Mouse (Mus musculus): ENCODE results near the gene Gpr142. TPM values are rescaled to one million over a fixed set of nuclear protein-coding genes. Genes with fewer than 3 reads are reported as not detected.

The Gpr142 gene
- 0.27 TPM in 1 of 2 replicates, not detected in the other for total RNA-seq (2012; rRNA removed)

- Histone ChIP-seq H3K4me3 (ENCODE audit: insufficient read depth in 1 of 2, low read depth in 1 of 2, low read length in 2 of 2, poor library complexity in 1 of 2, severe bottlenecking in 1 of 2) (no peak within 1 kb of the TSS), H3K9me3 (ENCODE audit: control insufficient read depth, insufficient read depth, low read depth, low read length) (no peaks in the 10 kb centered on the region), H3K27ac (ENCODE audit: insufficient read depth, low read depth, low read length, poor library complexity, severe bottlenecking) (no peak within 1 kb of the TSS), H3K36me3 (ENCODE audit: control insufficient read depth, insufficient read depth, low read length, poor library complexity, severe bottlenecking) (no peaks in the 10 kb centered on the region), H3K4me1 (ENCODE audit: control insufficient read depth in 2 of 2, insufficient read depth in 2 of 2, low read length in 2 of 2, poor library complexity in 1 of 2) (peaks cover 3 to 22% of the 10 kb centered on the region in 2 experiments; a peak in 3 of 4 replicates), H3K9ac (ENCODE audit: insufficient read depth, low read depth, low read length, poor library complexity, severe bottlenecking) (no peak within 1 kb of the TSS)
- no peak for TF ChIP-seq MAFK (IDR thresholded peaks at IDR 0.05; ENCODE audit: insufficient read depth, low read depth, low read length)
- no peak for TF ChIP-seq CHD2 (IDR thresholded peaks at IDR 0.05; ENCODE audit: low read depth, low read length)
- TF ChIP-seq HCFC1 (IDR thresholded peaks at IDR 0.05; ENCODE audit: borderline replicate concordance, insufficient read depth, low read length) = no peak
- no peak for TF ChIP-seq ZC3H11A (IDR thresholded peaks at IDR 0.05; ENCODE audit: borderline replicate concordance, low read depth, low read length)
- TF ChIP-seq ZNF384 (IDR thresholded peaks at IDR 0.05; ENCODE audit: low read depth, low read length) = no peak
- in situ Hi-C loops (cut with MboI; ENCODE audit: low sequenced_read_pairs in 2 of 2, unreplicated experiment in 2 of 2) = no loop called here
- no peak for DNase-seq (ENCODE audit: low read depth, low spot score)
Observed at GRCm38 (mm10) chr11:114798624-114799023, at the start of gene Gpr142. Gene Gpr142, plus strand, starts transcription at chr11:114798924.

- no peaks in the 10 kb centered on the region for H3K36me3 ChIP-seq (ENCODE audit: control insufficient read depth, insufficient read depth, low read length, poor library complexity, severe bottlenecking)
- H3K4me3 ChIP-seq (ENCODE audit: insufficient read depth in 1 of 2, low read depth in 1 of 2, low read length in 2 of 2, poor library complexity in 1 of 2, severe bottlenecking in 1 of 2) = peak within 1 kb of the TSS; percentile 60 to 67
- H3K9ac ChIP-seq (ENCODE audit: insufficient read depth, low read depth, low read length, poor library complexity, severe bottlenecking) = no peak within 1 kb of the TSS
- H3K4me1 ChIP-seq (ENCODE audit: control insufficient read depth in 2 of 2, insufficient read depth in 2 of 2, low read length in 2 of 2, poor library complexity in 1 of 2) = peaks cover 0 to 6% of the 10 kb centered on the region in 2 experiments; a peak in 2 of 4 replicates
- in situ Hi-C loops (cut with MboI; ENCODE audit: low sequenced_read_pairs in 2 of 2, unreplicated experiment in 2 of 2) = no loop called here
- H3K27ac ChIP-seq (ENCODE audit: insufficient read depth, low read depth, low read length, poor library complexity, severe bottlenecking) = no peak within 1 kb of the TSS
- TF ChIP-seq HCFC1 (IDR thresholded peaks at IDR 0.05; ENCODE audit: borderline replicate concordance, insufficient read depth, low read length) = no peak
- no peak for TF ChIP-seq CHD2 (IDR thresholded peaks at IDR 0.05; ENCODE audit: low read depth, low read length)
- TF ChIP-seq ZC3H11A (IDR thresholded peaks at IDR 0.05; ENCODE audit: borderline replicate concordance, low read depth, low read length) = no peak
- no peak for TF ChIP-seq ZNF384 (IDR thresholded peaks at IDR 0.05; ENCODE audit: low read depth, low read length)
- TF ChIP-seq MAFK (IDR thresholded peaks at IDR 0.05; ENCODE audit: insufficient read depth, low read depth, low read length) = no peak
- H3K9me3 ChIP-seq (ENCODE audit: control insufficient read depth, insufficient read depth, low read depth, low read length) = no peaks in the 10 kb centered on the region
- no peak for DNase-seq (ENCODE audit: low read depth, low spot score)
Observed at GRCm38 (mm10) chr11:114764820-114765818, 33.6 kb upstream of the Gpr142 start, which contains the start of gene Kif19a. Gene Kif19a, plus strand, starts transcription at chr11:114765388.

- no peak for DNase-seq (ENCODE audit: low read depth, low spot score)
- no peaks in the 10 kb centered on the region for H3K9me3 ChIP-seq (ENCODE audit: control insufficient read depth, insufficient read depth, low read depth, low read length)
- no peak overlapping the region for H3K27ac ChIP-seq (ENCODE audit: insufficient read depth, low read depth, low read length, poor library complexity, severe bottlenecking)
- H3K4me1 ChIP-seq (ENCODE audit: control insufficient read depth in 2 of 2, insufficient read depth in 2 of 2, low read length in 2 of 2, poor library complexity in 1 of 2) = peaks cover 0 to 6% of the 10 kb centered on the region in 2 experiments; a peak in 2 of 4 replicates
- in situ Hi-C loops (cut with MboI; ENCODE audit: low sequenced_read_pairs in 2 of 2, unreplicated experiment in 2 of 2) = no loop called here
- no peaks in the 10 kb centered on the region for H3K36me3 ChIP-seq (ENCODE audit: control insufficient read depth, insufficient read depth, low read length, poor library complexity, severe bottlenecking)
- no peak overlapping the region for H3K9ac ChIP-seq (ENCODE audit: insufficient read depth, low read depth, low read length, poor library complexity, severe bottlenecking)
- TF ChIP-seq ZNF384 (IDR thresholded peaks at IDR 0.05; ENCODE audit: low read depth, low read length) = no peak
- no peak for TF ChIP-seq HCFC1 (IDR thresholded peaks at IDR 0.05; ENCODE audit: borderline replicate concordance, insufficient read depth, low read length)
- no peak for TF ChIP-seq MAFK (IDR thresholded peaks at IDR 0.05; ENCODE audit: insufficient read depth, low read depth, low read length)
- TF ChIP-seq ZC3H11A (IDR thresholded peaks at IDR 0.05; ENCODE audit: borderline replicate concordance, low read depth, low read length) = no peak
- no peak for TF ChIP-seq CHD2 (IDR thresholded peaks at IDR 0.05; ENCODE audit: low read depth, low read length)
- H3K4me3 ChIP-seq (ENCODE audit: insufficient read depth in 1 of 2, low read depth in 1 of 2, low read length in 2 of 2, poor library complexity in 1 of 2, severe bottlenecking in 1 of 2) = no peak overlapping the region
Observed at GRCm38 (mm10) chr11:114769911-114770310, 28.8 kb upstream of the Gpr142 start.

- H3K27ac ChIP-seq (ENCODE audit: insufficient read depth, low read depth, low read length, poor library complexity, severe bottlenecking) = no peak overlapping the region
- H3K36me3 ChIP-seq (ENCODE audit: control insufficient read depth, insufficient read depth, low read length, poor library complexity, severe bottlenecking) = no peaks in the 10 kb centered on the region
- no peaks in the 10 kb centered on the region for H3K9me3 ChIP-seq (ENCODE audit: control insufficient read depth, insufficient read depth, low read depth, low read length)
- H3K4me3 ChIP-seq (ENCODE audit: insufficient read depth in 1 of 2, low read depth in 1 of 2, low read length in 2 of 2, poor library complexity in 1 of 2, severe bottlenecking in 1 of 2) = no peak overlapping the region
- H3K9ac ChIP-seq (ENCODE audit: insufficient read depth, low read depth, low read length, poor library complexity, severe bottlenecking) = no peak overlapping the region
- in situ Hi-C loops (cut with MboI; ENCODE audit: low sequenced_read_pairs in 2 of 2, unreplicated experiment in 2 of 2) = no loop called here
- peaks cover 0 to 3% of the 10 kb centered on the region in 2 experiments; a peak in 2 of 4 replicates for H3K4me1 ChIP-seq (ENCODE audit: control insufficient read depth in 2 of 2, insufficient read depth in 2 of 2, low read length in 2 of 2, poor library complexity in 1 of 2)
- no peak for TF ChIP-seq HCFC1 (IDR thresholded peaks at IDR 0.05; ENCODE audit: borderline replicate concordance, insufficient read depth, low read length)
- TF ChIP-seq CHD2 (IDR thresholded peaks at IDR 0.05; ENCODE audit: low read depth, low read length) = no peak
- no peak for TF ChIP-seq MAFK (IDR thresholded peaks at IDR 0.05; ENCODE audit: insufficient read depth, low read depth, low read length)
- TF ChIP-seq ZC3H11A (IDR thresholded peaks at IDR 0.05; ENCODE audit: borderline replicate concordance, low read depth, low read length) = no peak
- no peak for TF ChIP-seq ZNF384 (IDR thresholded peaks at IDR 0.05; ENCODE audit: low read depth, low read length)
- no peak for DNase-seq (ENCODE audit: low read depth, low spot score)
Observed at GRCm38 (mm10) chr11:114771896-114772295, 26.8 kb upstream of the Gpr142 start.

All from ES-E14 (cell line).